Mouse (Mus musculus): ENCODE data around the gene Pla2g12a. TPM values are rescaled to one million over a fixed set of nuclear protein-coding genes. Genes with fewer than 3 reads are reported as not detected.

The Pla2g12a gene
- polyA plus RNA-seq, 1 experiment from 2014 or later, result 22.9 TPM

GRCm38 (mm10) chr3:129846846-129847245 lies 31.6 kb upstream of the Pla2g12a start:
- DNase-seq (ENCODE audit: low spot score) (no peak), ATAC-seq (ENCODE audit: insufficient read depth, low FRiP score, low TSS enrichment) (no peak)
- no peaks in the 10 kb centered on the region for H3K9me3 ChIP-seq (ENCODE audit: control insufficient read depth, low read length)
- no peak overlapping the region for H3K9ac ChIP-seq (ENCODE audit: low read length)
- H3K4me3 ChIP-seq (ENCODE audit: low read depth, low read length), result no peak overlapping the region
- 87% methylated on average over 7 of the region's 7 CpGs for WGBS
- H3K4me2 ChIP-seq (ENCODE audit: low read depth), result no peak overlapping the region
- no peaks in the 10 kb centered on the region for H3K4me1 ChIP-seq (ENCODE audit: control insufficient read depth, insufficient read depth, low read length)
- H3K27ac ChIP-seq (ENCODE audit: low read depth, low read length), result no peak overlapping the region
- no peaks in the 10 kb centered on the region for H3K27me3 ChIP-seq (ENCODE audit: control insufficient read depth, insufficient read depth, low read length)
- no peaks in the 10 kb centered on the region for H3K36me3 ChIP-seq (ENCODE audit: control insufficient read depth, insufficient read depth, low read length)

GRCm38 (mm10) chr3:129862592-129862991 lies 15.8 kb upstream of the Pla2g12a start:
- WGBS, result 81% methylated on average over 2 of the region's 2 CpGs
- Histone ChIP-seq H3K4me2 (ENCODE audit: low read depth) (no peak overlapping the region), H3K9ac (ENCODE audit: low read length) (no peak overlapping the region), H3K27ac (ENCODE audit: low read depth, low read length) (no peak overlapping the region), H3K36me3 (ENCODE audit: control insufficient read depth, insufficient read depth, low read length) (no peaks in the 10 kb centered on the region), H3K9me3 (ENCODE audit: control insufficient read depth, low read length) (0 out of 2 replicates have a peak, but pooled peaks cover 2% of the 10 kb centered on the region), H3K4me3 (ENCODE audit: low read depth, low read length) (no peak overlapping the region), H3K4me1 (ENCODE audit: control insufficient read depth, insufficient read depth, low read length) (no peaks in the 10 kb centered on the region), H3K27me3 (ENCODE audit: control insufficient read depth, insufficient read depth, low read length) (no peaks in the 10 kb centered on the region)
- DNase-seq (ENCODE audit: low spot score), result no peak
- ATAC-seq (ENCODE audit: insufficient read depth, low FRiP score, low TSS enrichment), result no peak

DNA sequence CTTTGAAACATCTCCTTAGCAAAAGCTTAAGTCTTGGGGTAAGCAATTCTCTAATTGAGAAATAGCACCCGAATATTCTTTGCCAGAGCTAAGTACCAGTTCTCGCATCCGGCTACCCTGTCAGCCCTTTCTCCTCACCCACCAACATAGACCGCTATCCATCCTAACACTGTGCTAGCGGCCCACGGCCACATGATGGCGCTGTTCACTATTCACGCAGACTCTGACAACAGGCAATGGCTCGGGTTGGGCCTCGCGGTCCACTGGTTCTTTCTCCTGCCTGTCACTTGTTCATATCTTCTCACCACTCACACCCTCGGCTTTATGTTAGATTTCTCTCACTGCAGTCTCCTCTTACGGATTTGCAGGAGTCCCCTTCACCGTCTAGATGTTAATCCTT lies 14.7 kb upstream of the Pla2g12a start:
- H3K27ac ChIP-seq (ENCODE audit: low read depth, low read length), result no peak overlapping the region
- H3K36me3 ChIP-seq (ENCODE audit: control insufficient read depth, insufficient read depth, low read length), result no peaks in the 10 kb centered on the region
- H3K4me2 ChIP-seq (ENCODE audit: low read depth), result no peak overlapping the region
- no peak overlapping the region for H3K9ac ChIP-seq (ENCODE audit: low read length)
- DNase-seq (ENCODE audit: low spot score) (peak; percentile 42), ATAC-seq (ENCODE audit: insufficient read depth, low FRiP score, low TSS enrichment) (no peak)
- 53% methylated on average over 14 of the region's 14 CpGs for WGBS
- H3K27me3 ChIP-seq (ENCODE audit: control insufficient read depth, insufficient read depth, low read length), result no peaks in the 10 kb centered on the region
- no peaks in the 10 kb centered on the region for H3K9me3 ChIP-seq (ENCODE audit: control insufficient read depth, low read length)
- H3K4me1 ChIP-seq (ENCODE audit: control insufficient read depth, insufficient read depth, low read length), result no peaks in the 10 kb centered on the region
- H3K4me3 ChIP-seq (ENCODE audit: low read depth, low read length), result no peak overlapping the region

- H3K4me1 ChIP-seq (ENCODE audit: control insufficient read depth, insufficient read depth, low read length), result no peaks in the 10 kb centered on the region
- no peaks in the 10 kb centered on the region for H3K27me3 ChIP-seq (ENCODE audit: control insufficient read depth, insufficient read depth, low read length)
- no peak for ATAC-seq (ENCODE audit: insufficient read depth, low FRiP score, low TSS enrichment)
- no peaks in the 10 kb centered on the region for H3K9me3 ChIP-seq (ENCODE audit: control insufficient read depth, low read length)
- H3K9ac ChIP-seq (ENCODE audit: low read length), result no peak overlapping the region; the same call in 1 of the 2 replicates
- no peak for DNase-seq (ENCODE audit: low spot score)
- WGBS, result 94% methylated on average over 10 of the region's 10 CpGs
- H3K36me3 ChIP-seq (ENCODE audit: control insufficient read depth, insufficient read depth, low read length), result no peaks in the 10 kb centered on the region
- no peak overlapping the region for H3K27ac ChIP-seq (ENCODE audit: low read depth, low read length)
- H3K4me3 ChIP-seq (ENCODE audit: low read depth, low read length), result no peak overlapping the region
- H3K4me2 ChIP-seq (ENCODE audit: low read depth), result no peak overlapping the region
Observed at GRCm38 (mm10) chr3:129877327-129877726, 1.1 kb upstream of the Pla2g12a start.

DNA sequence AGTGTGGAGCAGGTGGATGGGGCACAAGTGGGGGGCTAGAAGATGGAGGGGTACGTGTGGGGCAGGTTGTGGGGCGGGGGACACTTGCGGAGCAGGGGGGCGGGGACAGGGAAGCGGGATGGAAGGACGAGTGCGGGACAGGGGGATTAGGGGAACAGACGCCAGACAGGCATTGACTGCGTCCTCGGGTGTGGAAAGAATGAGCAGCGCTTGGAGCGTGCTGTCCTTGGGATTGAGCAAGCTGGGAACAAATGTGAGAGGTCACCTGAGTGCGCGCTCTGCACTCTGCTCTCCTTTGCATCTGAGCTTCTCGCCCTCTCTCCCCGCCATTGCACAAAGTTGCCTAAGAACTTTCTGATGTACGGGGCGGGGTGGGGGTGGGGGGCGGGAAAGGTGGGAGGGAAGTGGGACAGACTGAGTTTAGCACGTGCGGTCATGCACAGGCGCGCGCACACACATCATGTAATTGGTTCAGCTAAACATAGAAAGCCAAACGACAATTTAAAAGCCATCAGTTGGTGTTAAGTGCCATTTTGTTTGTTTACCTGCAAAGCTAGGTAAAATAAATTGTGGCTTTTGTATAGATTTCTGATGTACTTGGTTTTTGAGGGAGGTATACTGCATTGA lies 838 bp downstream of the Pla2g12a start:
- peak; percentile 17 for DNase-seq (ENCODE audit: low spot score)
- peak overlapping the region; percentile 51 for H3K4me3 ChIP-seq (ENCODE audit: low read depth, low read length)
- H3K27ac ChIP-seq (ENCODE audit: low read depth, low read length), result no peak overlapping the region
- H3K4me1 ChIP-seq (ENCODE audit: control insufficient read depth, insufficient read depth, low read length), result no peaks in the 10 kb centered on the region
- peak overlapping the region; percentile 90 for H3K4me2 ChIP-seq (ENCODE audit: low read depth)
- no peaks in the 10 kb centered on the region for H3K9me3 ChIP-seq (ENCODE audit: control insufficient read depth, low read length)
- H3K36me3 ChIP-seq (ENCODE audit: control insufficient read depth, insufficient read depth, low read length), result no peaks in the 10 kb centered on the region
- no peaks in the 10 kb centered on the region for H3K27me3 ChIP-seq (ENCODE audit: control insufficient read depth, insufficient read depth, low read length)
- ATAC-seq (ENCODE audit: insufficient read depth, low FRiP score, low TSS enrichment), result peak; percentile 60
- H3K9ac ChIP-seq (ENCODE audit: low read length), result peak overlapping the region; percentile 66
- WGBS, result under 1% methylated on average over 24 of the region's 25 CpGs

DNA sequence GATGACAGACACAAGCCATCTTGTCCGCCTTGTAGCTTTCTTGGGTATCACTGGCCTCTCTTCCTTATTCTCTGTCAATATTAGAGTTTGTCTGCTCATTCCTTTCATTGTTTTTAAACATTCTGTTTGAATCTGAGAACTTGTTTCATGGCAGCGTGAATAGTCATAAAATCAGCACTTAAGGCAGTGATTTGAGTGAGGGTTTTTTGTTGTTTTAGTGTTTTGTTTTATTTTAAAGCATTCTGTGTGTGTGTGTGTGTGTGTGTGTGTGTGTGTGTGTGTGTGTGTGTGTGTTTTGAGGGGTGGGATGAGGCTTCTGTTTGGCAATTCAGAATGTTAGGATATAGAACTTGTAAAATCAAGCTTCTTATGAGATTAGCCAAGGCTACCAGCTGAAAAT lies 1.5 kb downstream of the Pla2g12a start:
- H3K9me3 ChIP-seq (ENCODE audit: control insufficient read depth, low read length), result no peaks in the 10 kb centered on the region
- H3K4me1 ChIP-seq (ENCODE audit: control insufficient read depth, insufficient read depth, low read length), result no peaks in the 10 kb centered on the region
- H3K4me2 ChIP-seq (ENCODE audit: low read depth), result no peak overlapping the region
- no peak for ATAC-seq (ENCODE audit: insufficient read depth, low FRiP score, low TSS enrichment)
- H3K27me3 ChIP-seq (ENCODE audit: control insufficient read depth, insufficient read depth, low read length), result no peaks in the 10 kb centered on the region
- H3K27ac ChIP-seq (ENCODE audit: low read depth, low read length), result no peak overlapping the region
- no peaks in the 10 kb centered on the region for H3K36me3 ChIP-seq (ENCODE audit: control insufficient read depth, insufficient read depth, low read length)
- H3K4me3 ChIP-seq (ENCODE audit: low read depth, low read length), result no peak overlapping the region
- 80% methylated on average over 2 of the region's 2 CpGs for WGBS
- no peak overlapping the region for H3K9ac ChIP-seq (ENCODE audit: low read length)
- DNase-seq (ENCODE audit: low spot score), result no peak

GRCm38 (mm10) chr3:129880925-129881593 lies 2.7 kb downstream of the Pla2g12a start:
- no peaks in the 10 kb centered on the region for H3K9me3 ChIP-seq (ENCODE audit: control insufficient read depth, low read length)
- DNase-seq (ENCODE audit: low spot score), result no peak
- ATAC-seq (ENCODE audit: insufficient read depth, low FRiP score, low TSS enrichment), result no peak
- H3K9ac ChIP-seq (ENCODE audit: low read length), result no peak overlapping the region
- no peaks in the 10 kb centered on the region for H3K4me1 ChIP-seq (ENCODE audit: control insufficient read depth, insufficient read depth, low read length)
- no peaks in the 10 kb centered on the region for H3K27me3 ChIP-seq (ENCODE audit: control insufficient read depth, insufficient read depth, low read length)
- no peak overlapping the region for H3K27ac ChIP-seq (ENCODE audit: low read depth, low read length)
- 86% methylated on average over 8 of the region's 8 CpGs for WGBS
- no peak overlapping the region for H3K4me3 ChIP-seq (ENCODE audit: low read depth, low read length)
- no peaks in the 10 kb centered on the region for H3K36me3 ChIP-seq (ENCODE audit: control insufficient read depth, insufficient read depth, low read length)
- H3K4me2 ChIP-seq (ENCODE audit: low read depth), result no peak overlapping the region

GRCm38 (mm10) chr3:129885577-129885976 lies 7.2 kb downstream of the Pla2g12a start:
- Histone ChIP-seq H3K4me2 (ENCODE audit: low read depth) (no peak overlapping the region), H3K9ac (ENCODE audit: low read length) (no peak overlapping the region), H3K9me3 (ENCODE audit: control insufficient read depth, low read length) (no peaks in the 10 kb centered on the region), H3K27me3 (ENCODE audit: control insufficient read depth, insufficient read depth, low read length) (no peaks in the 10 kb centered on the region), H3K4me1 (ENCODE audit: control insufficient read depth, insufficient read depth, low read length) (no peaks in the 10 kb centered on the region), H3K36me3 (ENCODE audit: control insufficient read depth, insufficient read depth, low read length) (no peaks in the 10 kb centered on the region), H3K4me3 (ENCODE audit: low read depth, low read length) (no peak overlapping the region), H3K27ac (ENCODE audit: low read depth, low read length) (no peak overlapping the region)
- DNase-seq (ENCODE audit: low spot score) (no peak), ATAC-seq (ENCODE audit: insufficient read depth, low FRiP score, low TSS enrichment) (no peak)
- 92% methylated on average over 9 of the region's 9 CpGs for WGBS

DNA sequence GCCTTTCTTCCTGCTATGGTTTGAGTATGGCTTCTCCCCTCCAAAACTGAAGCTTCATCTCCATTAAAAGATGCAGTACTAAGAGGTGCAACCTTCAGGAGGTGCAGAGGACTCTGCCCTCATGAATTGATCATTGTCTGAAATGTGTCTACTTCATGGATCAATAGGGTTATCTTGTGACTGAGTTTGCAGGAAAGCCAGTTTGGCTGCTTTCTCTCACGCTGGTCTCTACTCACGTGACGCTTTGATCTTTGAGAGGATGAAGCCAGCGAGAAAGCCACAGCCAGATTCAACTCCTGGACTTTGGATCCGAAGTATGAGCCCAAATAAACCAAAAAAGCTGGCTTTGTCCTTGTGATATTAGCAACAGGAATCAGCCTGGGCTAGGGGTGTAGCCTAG lies 8.0 kb downstream of the Pla2g12a start:
- DNase-seq (ENCODE audit: low spot score) (no peak), ATAC-seq (ENCODE audit: insufficient read depth, low FRiP score, low TSS enrichment) (no peak)
- Histone ChIP-seq H3K9me3 (ENCODE audit: control insufficient read depth, low read length) (no peaks in the 10 kb centered on the region), H3K9ac (ENCODE audit: low read length) (no peak overlapping the region), H3K4me1 (ENCODE audit: control insufficient read depth, insufficient read depth, low read length) (no peaks in the 10 kb centered on the region), H3K27me3 (ENCODE audit: control insufficient read depth, insufficient read depth, low read length) (no peaks in the 10 kb centered on the region), H3K4me2 (ENCODE audit: low read depth) (no peak overlapping the region), H3K36me3 (ENCODE audit: control insufficient read depth, insufficient read depth, low read length) (no peaks in the 10 kb centered on the region), H3K4me3 (ENCODE audit: low read depth, low read length) (no peak overlapping the region), H3K27ac (ENCODE audit: low read depth, low read length) (no peak overlapping the region)
- 85% methylated on average over 5 of the region's 5 CpGs for WGBS
